Mouse (Mus musculus): ENCODE measurements around the gene Plekha8.
A peak's percentile ranks its signal among the peaks of the same experiment; 100 is the strongest.

The Plekha8 gene

DNA sequence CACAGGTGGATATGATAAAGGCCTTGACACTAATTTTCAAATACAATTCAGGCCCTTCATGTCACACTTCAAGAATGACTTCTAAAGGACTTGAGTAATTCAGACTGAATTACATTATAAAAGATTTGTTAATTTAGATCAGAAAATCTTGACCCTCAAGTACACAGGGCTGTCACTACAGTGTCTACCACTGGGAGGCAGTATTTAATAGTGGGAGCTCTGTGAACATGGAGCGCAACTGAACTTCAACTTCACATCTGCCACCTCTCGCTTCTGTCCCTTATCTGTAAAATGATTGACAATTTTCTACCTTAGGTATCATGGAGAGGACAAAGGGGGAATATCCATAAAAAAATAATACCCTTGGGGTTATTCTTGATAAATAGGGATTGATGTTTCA lies 8.7 kb upstream of the Plekha8 start:
- peak; percentile 44 to 87 for DNase-seq (ENCODE audit: inconsistent age in 2 of 2, low spot score in 1 of 2)

DNA sequence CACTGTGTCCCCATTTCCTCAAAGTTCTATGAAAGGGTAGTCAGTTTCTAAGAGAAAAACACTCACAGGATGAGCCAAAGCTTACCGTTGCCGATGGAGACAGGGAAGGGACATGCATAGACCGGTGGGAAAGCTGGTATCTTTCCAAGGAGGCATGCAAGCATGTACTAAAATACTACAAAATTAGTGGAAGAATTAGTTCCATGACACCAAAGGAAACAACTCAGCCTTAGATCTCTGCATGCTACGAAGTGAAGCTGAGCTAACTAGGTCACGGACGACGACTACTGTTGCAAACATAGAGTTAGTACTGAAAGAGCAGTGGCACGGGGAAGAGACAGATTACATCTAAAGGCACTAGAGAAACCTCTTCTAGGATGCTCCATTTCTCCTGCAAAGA lies 8.0 kb upstream of the Plekha8 start:
- peak in 1 of 2 experiments; percentile 72 for DNase-seq (ENCODE audit: inconsistent age in 2 of 2, low spot score in 1 of 2)

DNA sequence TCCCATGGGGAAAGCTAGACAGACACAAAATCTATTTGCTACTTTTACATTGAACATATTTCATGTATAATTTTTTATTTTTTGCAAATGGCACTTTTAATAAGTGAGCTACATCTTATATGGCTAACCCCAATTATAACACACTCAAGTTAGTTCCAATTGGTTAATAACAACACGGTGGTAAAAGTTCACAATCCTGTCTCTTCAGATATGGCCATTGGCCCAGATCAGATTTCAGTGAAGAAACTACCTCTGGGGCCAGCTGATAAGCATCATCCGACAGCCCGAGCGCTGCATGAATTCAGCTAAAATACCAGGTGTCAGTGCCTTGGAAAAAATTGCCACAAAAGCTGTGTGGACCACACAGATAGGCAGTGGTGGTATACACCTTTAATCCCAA lies 7.2 kb upstream of the Plekha8 start:
- no peak for DNase-seq (ENCODE audit: inconsistent age in 2 of 2, low spot score in 1 of 2)

DNA sequence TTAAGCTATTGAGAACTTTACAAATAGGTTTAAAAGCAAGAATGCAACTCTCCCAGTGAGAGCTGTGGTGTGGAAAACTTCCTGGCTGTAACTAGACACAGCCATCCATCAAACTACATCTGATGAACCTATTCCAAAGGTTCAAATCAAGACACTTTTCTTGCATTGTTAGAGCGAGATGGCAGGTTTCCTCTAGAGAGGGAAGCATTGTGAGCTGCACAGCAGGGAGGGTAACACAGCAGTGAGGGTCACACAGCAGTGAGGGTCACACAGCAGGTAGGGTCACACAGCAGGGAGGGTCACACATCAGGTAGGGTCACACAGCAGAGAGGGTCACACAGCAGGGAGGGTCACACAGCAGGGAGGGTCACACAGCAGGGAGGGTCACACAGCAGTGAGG lies 6.7 kb upstream of the Plekha8 start:
- DNase-seq (ENCODE audit: inconsistent age in 2 of 2, low spot score in 1 of 2): no peak

DNA sequence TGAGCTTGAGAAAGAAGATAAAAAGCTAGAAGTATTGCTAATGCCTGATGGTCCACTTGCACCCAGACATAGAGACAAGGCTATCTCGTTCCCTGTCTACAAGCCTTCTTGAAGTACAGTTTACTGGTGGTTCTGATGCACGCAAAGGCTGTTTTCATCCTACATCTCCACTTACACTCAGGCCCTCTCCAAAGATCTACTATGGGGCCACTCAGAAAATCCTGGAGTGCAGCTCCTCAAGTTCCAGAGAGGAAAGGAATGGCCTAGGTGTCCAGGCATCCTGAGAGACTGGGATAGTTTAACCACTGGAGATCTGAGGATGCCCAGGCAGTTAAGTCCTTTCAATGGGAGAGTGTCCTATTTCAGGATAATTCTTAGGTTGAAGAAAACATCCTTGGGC lies 4.2 kb upstream of the Plekha8 start:
- DNase-seq (ENCODE audit: inconsistent age in 2 of 2, low spot score in 1 of 2): no peak

DNA sequence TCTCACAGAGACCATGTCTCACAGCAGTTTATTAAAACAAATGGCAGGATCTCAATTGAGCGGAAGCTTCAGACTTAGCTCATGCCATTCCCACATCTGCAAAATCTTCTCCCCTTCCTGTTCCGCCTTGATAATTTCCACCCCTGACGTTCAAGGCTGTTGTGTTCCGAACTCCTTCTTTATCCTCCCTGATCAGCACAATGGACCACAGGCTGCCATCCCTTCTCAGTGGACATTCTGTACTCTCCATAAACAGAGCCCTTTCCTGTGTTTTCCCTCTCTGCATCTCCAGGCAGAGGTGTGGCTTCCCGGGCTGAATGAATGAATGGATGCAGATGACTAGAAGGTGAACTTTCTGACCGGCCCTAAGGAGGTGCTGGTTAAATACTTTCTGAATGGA lies 3.1 kb upstream of the Plekha8 start:
- peak; percentile 34 to 67 for DNase-seq (ENCODE audit: inconsistent age in 2 of 2, low spot score in 1 of 2)

DNA sequence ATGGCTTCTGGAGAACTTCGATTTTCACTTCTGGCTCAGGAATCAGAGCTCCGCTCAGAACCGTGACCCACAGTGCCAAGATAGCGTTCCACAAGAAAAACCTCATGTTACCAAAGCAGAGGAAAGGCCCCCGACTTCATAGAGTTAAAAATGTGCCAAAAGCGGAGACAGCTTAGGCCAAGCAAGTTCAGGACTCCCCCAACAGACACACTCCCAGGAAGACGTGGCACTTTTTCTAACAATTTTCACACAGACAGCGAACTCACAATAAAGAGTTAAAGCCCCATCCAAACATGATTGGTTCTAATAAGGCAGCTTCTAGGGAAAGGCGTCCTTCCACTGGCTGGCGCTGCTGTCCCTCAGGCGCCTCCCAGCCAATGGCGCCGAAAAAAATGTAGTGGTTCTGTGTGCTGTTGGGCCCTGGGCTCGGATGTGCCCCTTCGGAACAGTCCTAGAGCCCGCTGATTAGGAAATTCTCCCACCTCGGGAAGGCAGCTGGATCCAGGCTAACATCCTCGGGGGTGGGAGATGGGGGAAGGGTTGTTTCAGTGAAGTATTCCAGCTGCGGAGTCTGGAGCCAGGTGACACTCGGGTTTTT lies 1.9 kb upstream of the Plekha8 start:
- peak; percentile 94 to 98 for DNase-seq (ENCODE audit: inconsistent age in 2 of 2, low spot score in 1 of 2)

DNA sequence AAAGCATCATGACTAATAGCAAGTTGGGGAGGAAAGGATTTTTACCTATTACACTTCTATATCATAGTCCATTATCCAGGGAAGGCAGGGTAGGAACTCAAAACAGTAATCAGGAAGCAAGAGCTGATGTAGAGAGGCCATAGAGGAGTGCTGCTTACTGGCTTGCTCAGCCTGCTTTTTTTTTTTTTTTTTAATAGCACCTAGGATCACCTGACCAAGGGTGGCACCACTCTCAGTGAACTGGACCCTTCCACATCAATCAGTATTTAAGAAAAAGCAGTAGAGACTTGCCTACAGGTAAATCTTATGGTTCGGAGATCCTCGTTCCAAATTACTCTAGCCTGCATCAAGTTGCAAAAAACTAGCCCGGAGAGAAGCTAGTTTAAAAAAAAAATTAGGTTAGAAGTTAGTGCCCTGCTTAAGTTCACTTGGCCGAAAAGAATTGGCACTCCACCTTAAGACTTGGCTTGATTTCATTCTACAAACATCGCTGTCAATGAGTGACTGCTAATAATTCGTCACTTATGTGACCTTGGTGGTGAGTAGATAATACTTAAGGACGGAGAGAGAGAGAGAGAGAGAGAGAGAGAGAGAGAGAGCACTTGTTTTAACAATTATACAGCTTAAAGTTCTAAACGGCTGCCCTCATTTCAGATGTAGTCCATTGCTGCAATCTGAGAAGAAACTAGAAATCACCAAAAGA lies 994 bp upstream of the Plekha8 start:
- peak in 1 of 2 experiments; percentile 69 for DNase-seq (ENCODE audit: inconsistent age in 2 of 2, low spot score in 1 of 2)

DNA sequence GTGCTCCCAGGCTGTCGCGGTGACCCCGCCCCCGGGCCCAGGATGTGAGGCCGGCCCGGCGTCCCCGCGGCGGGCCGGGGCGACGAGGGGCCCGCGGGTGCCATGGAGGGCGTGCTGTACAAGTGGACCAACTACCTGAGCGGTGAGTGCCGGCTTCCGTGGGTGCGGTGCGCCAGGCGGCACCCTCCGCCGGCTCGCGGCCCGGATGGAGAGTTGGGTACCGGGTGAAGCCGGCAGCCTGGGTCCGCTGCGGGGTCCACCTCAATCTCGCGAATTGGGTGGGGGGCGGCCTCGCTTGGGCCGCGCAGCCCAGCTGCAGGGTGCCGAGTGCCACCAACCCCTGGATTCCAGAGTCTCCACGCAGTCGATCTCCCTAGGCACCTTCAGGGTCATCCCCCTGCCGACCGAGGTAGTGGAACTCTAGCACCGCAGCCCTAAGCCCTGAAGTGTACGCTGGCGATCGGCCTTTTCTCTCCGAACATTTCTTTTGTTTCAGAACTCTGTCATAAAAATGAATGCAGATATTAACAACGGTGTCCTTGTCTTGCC lies 493 bp downstream of the Plekha8 start:
- DNase-seq (ENCODE audit: inconsistent age in 2 of 2, low spot score in 1 of 2): no peak

DNA sequence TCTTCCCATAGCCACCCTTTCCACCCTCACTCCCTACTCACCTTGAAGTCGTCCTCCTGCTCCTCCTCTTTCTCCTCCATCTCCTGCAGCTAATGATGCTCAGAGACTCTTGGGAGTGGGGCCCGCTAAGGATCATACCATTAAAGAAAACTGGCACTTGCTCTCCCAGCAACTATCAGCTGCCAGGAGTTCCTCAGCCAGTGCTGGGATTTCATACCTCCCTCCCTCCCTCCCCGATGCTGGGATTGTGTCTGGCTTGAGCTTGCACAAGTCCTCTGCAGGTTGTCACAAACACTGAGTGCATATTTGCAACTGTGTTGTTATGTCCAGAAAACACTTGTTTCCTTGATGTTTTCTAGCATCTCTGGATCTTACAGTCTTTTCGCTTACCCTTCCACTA lies 2.3 kb downstream of the Plekha8 start, which contains the start of gene Fkbp14:
Gene Fkbp14 (minus strand): TSS at position 101 of the 400 bp plus-strand sequence.
- no peak for DNase-seq (ENCODE audit: inconsistent age in 2 of 2, low spot score in 1 of 2)

DNA sequence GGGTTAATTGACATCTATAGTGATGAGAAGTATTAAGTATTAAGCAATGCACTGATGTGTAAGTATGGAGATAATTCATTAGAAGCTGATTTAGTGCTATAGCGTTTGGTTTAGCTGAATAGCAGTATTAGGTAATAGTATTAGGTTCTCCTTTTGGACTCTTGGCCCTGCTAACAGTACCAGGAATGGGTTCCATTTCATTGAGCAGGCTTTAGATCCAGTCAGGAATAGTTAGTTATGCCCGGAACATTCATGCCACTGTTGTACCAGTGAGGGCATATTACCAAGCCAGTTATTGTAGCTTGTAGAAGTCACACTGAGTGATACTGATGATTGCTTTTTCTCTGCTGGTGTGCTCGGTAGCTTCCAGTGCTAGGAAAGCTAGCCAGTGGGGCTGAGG lies 2.8 kb downstream of the Plekha8 start:
- no peak for DNase-seq (ENCODE audit: inconsistent age in 2 of 2, low spot score in 1 of 2)

DNA sequence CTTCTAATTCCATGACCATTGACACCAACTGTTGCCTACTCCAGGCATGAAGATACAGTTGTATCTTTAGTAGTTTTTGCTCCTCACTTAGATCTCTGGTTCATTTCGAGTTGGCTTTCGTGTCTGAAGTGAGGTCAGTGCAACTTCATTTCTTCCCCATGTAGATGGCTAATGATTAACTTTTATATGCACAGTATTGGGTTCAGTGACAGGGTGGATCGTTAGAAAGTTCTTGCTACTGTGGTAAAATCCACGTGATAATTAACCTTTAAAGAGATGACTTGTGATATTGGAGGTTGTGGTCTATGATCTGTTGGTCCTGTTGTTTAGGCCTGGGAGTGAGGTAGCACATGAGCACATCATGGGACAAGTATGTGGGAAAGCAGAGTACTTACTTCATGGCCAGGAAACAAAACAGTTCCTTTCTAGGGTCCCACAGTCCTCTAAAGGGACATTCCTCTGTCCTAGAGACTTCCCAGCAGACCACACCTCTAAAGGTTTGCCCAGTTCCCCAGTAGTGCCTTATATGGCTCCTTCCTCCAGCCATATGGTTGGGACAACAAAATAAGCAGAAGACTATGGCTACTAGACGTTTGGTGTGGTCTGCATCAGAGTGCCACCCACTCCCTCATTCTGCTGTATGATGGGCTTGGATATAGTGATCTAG lies 5.9 kb downstream of the Plekha8 start:
- no peak for DNase-seq (ENCODE audit: inconsistent age in 2 of 2, low spot score in 1 of 2)

DNA sequence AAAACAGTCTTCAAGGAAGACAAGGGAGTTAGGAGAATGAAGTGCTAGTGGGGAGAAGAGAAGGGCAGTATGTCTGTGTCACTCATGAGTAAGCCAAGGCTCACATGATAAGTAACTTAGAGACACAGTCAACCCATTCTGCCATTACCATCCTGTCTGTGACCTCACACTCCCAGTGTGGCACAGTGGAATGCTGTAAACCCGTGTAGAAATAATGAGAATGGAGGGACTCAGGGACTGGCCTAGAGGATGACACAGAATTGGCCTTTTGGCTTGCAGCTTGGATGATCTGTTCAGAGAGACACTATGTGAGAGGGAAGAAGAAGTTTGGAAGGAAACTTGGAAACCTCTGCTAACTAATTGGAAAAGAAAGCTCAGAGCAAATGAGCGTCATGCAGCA lies 8.0 kb downstream of the Plekha8 start:
- peak; percentile 42 to 74 for DNase-seq (ENCODE audit: inconsistent age in 2 of 2, low spot score in 1 of 2)

DNA sequence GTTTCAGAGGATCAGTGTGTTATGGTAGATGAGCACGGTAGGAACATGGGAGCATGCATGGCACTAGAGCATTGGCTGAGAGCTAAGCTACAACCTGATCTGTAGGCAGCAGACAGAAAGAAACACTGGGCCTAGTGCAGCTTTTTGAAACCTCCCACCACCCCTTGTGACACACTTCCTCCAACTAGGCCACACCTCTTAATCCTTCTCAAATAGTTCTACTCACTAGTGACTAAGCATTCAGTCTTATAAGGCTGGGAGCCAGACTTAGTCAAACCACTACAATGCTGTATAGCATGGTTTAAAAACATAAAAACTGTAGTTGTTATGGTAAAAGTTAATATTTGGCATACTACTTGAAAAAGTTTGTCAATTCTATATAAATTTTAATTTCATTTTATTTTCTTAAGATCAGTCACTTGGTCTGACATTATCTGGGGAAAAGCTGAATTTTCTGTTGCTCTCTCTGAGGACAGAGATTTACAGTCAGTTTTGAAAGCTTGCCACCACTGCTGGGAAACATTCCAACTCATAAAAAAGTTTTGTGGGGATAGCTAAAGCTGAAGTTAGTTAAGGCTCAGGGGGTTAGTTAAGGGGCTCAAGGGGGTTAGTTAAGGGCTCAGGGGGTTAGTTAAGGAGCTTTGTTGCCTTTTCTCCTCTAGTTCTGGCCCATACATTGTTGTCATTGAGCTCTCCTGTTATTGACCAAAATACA lies 9.2 kb downstream of the Plekha8 start:
- peak; percentile 64 to 87 for DNase-seq (ENCODE audit: inconsistent age in 2 of 2, low spot score in 1 of 2)

DNA sequence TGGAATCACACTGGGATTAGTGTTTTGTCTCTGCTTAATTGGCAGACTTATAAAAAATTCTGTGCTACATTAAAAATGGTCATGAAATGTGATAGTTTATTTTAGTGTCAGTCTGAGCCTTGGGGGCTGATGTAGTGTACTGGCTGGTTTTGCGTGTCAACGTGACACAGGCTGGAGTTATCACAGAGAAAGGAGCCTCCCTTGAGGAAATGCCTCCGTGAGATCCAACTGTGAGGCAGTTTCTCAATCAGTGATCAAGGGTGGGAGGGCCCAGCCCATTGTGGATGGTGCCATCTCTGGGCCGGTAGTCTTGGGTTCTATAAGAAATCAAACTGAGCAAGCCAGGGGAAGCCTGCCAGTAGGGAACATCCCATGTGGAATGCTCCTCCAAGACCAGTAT lies 11.3 kb downstream of the Plekha8 start:
- DNase-seq (ENCODE audit: inconsistent age in 2 of 2, low spot score in 1 of 2): no peak

DNA sequence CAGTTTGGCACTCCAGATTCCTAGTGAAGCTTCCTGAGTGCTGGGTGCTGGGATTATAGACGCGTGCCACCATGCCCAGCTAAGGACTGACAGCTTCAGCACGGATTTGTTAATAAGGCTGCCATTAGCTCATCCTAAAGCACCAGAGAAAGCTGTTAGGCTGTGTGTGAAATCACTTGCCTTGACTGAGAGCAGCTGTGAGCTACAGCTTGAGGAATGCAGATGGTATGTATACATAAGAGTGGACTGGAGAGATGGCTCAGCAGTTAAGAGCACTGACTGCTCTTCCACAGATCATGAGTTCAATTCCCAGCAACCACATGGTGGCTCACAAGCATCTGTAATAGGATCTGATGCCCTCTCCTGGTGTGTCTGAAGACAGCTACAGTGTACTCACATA lies 22.5 kb downstream of the Plekha8 start:
- DNase-seq (ENCODE audit: inconsistent age in 2 of 2, low spot score in 1 of 2): no peak

DNA sequence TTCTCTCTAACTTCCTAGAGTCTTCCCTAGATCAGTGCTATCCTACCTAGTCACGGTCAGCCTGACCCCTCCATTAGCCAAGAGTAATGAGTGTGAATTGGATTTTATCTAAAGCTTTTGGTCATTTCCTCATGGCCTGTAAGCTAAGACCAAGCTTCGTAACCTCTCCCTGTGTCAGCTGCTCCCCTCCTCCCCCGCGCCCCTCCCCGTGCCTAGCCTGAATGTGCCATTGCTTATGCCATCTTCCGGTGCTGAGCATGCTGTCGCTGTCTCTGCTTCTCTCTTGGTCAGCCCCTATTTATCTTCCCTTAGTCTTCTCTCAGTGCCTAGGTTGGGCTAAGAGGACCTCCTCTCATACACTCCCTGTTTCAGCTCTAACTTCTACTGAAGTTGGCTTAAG lies 24.6 kb downstream of the Plekha8 start:
- no peak for DNase-seq (ENCODE audit: inconsistent age in 2 of 2, low spot score in 1 of 2)

DNA sequence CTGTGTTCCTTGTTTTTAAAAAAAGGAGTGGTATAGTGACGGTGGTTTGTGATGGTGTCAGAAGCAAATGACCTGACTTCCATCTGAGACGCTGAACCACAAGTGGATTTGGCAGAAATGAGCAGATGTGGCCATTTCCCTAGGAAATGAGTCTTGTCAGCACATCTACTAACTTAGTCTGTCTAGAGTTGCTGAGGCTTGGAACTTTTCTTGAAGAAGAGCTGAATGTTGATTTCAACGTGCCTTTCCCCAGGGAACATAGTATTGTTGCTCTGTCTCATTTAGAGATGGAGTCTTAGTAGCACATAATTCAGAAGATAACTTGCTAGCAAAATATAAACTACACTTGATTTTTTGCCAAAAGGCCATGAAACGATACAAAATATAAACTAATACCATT lies 25.4 kb downstream of the Plekha8 start:
- DNase-seq (ENCODE audit: inconsistent age in 2 of 2, low spot score in 1 of 2): no peak

DNA sequence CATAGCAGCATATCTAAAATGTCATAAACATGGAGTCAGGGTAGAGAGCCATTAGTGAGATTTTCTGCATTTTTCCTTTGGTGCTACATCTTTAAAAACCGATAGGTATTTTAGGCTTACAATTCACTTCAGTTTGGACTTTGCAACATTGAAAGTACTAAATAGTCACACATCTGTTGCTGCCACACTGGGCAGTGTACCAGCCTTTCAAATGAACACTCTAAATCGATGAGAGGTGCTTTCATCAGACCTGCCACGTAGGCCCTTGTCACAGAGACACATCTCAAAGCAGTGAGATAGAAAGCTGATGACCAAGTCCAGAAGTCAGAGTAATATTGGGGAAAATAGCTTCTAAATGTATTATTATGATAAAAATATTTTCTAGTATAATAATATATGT lies 33.5 kb downstream of the Plekha8 start:
- DNase-seq (ENCODE audit: inconsistent age in 2 of 2, low spot score in 1 of 2): no peak

DNA sequence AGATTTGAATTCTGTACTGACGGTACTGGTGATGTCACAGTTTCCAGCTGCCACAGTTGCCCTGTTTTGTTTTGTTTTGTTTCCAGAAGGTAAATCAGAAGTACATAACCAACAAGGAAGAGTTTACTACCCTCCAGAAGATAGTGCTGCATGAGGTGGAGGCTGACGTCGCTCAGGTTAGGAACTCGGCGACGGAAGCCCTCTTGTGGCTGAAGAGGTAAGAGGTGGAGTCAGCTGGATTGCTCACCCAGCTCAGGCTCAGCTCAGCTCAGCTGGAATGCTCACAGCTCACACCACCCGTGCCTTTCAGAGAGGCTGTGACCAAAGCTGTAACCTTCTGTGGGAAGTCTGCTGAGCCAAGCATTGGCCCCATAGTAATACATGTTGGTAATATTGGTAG lies 34.8 kb downstream of the Plekha8 start:
- peak; percentile 40 to 65 for DNase-seq (ENCODE audit: inconsistent age in 2 of 2, low spot score in 1 of 2)

DNA sequence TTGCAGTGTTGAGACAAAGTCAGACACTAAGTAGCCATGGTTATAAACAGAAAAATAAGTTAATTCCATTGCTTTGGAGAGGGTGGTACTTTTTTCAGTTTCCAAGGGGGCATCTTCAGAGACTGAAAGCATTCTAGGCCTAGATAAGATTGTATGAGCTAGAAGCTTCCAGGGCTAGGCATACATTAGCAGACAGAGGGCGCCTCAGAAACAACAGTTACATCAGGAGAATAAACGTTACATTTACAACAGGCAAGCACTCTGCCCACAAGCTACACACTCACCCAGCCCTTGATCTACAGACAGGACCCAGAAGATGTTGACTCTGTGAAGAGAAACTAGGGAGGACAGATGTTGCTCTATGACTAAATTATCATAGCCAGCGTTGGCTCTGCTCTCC lies 36.6 kb downstream of the Plekha8 start:
- peak in 1 of 2 experiments; percentile 48 for DNase-seq (ENCODE audit: inconsistent age in 2 of 2, low spot score in 1 of 2)
